Mouse (Mus musculus) embryonic facial prominence, embryonic 11.5 days (tissue): ENCODE data around the gene Dnajb13. TPM values are rescaled to one million over a fixed set of nuclear protein-coding genes. Genes with fewer than 3 reads are reported as not detected.

Source experiments
- ATAC-seq: fragments of 200-750 bp; cut with Nextera tagmentation; replicated peaks from 2 replicates; pipeline ENCODE4 v1.8.0; 2017; ENCODE audit warnings: low read depth; ENCODE audit not compliant: insufficient number of reproducible peaks, low FRiP score, low TSS enrichment
- DNase-seq: peaks from one replicate; pipeline ENCODE4 v3.0.0-alpha.2; 2015; ENCODE audit warnings: low spot score
- H3K27ac ChIP-seq: fragments of 300-500 bp; sonication (generic); replicated peaks from 2 replicates; pipeline ENCODE4 v1.5.1; 2014; ENCODE audit warnings: mild to moderate bottlenecking, low read depth, low read length, control low read depth
- H3K27me3 ChIP-seq: fragments of 300-500 bp; sonication (generic); 2 replicates; pipeline ENCODE4 v1.6.1; 2014; ENCODE audit warnings: mild to moderate bottlenecking, low read length, moderate library complexity, mixed read lengths; ENCODE audit not compliant: control insufficient read depth, insufficient read depth
- H3K36me3 ChIP-seq: fragments of 300-500 bp; sonication (generic); replicated peaks from 2 replicates; pipeline ENCODE4 v1.6.1; 2014; ENCODE audit warnings: low read depth, mild to moderate bottlenecking, low read length, moderate library complexity, mixed read lengths; ENCODE audit not compliant: control insufficient read depth, insufficient read depth
- H3K4me1 ChIP-seq: fragments of 300-500 bp; sonication (generic); 2 replicates; pipeline ENCODE4 v1.6.1; 2014; ENCODE audit warnings: low read length, mixed read lengths; ENCODE audit not compliant: control insufficient read depth, insufficient read depth
- H3K4me2 ChIP-seq: fragments of 300-500 bp; sonication (generic); 2 replicates; pipeline ENCODE4 v1.6.1; 2014; ENCODE audit warnings: low read depth, mild to moderate bottlenecking, control low read depth, low read length, moderate library complexity
- H3K4me3 ChIP-seq: fragments of 300-500 bp; sonication (generic); 2 replicates; pipeline ENCODE4 v1.5.1; 2014; ENCODE audit warnings: low read depth, low read length, control low read depth
- H3K9ac ChIP-seq: fragments of 300-500 bp; sonication (generic); replicated peaks from 2 replicates; pipeline ENCODE4 v1.6.1; 2014; ENCODE audit warnings: mild to moderate bottlenecking, control low read depth, low read length
- H3K9me3 ChIP-seq: fragments of 300-500 bp; sonication (generic); replicated peaks from 2 replicates; pipeline ENCODE4 v1.6.1; 2016; ENCODE audit warnings: mild to moderate bottlenecking, low read length, inconsistent platforms, mixed read lengths; ENCODE audit not compliant: control insufficient read depth
- WGBS: fragments of 180-500 bp; shearing (Covaris S2); extraction: QIAGEN DNeasy Blood & Tissue Kit; methylation state at CpG from one replicate; pipeline ENCODE4 v1.1.7; 2014; 5-methylcytosine and 5-hydroxymethylcytosine counted together
- polyA plus RNA-seq: library from polyadenylated mRNA; unstranded; fragments of >200 nt; fragmentation: Nextera tagmentation; extraction: Ambion mirVana; gene quantifications from 2 replicates; pipeline ENCODE4 v1.2.1, GENCODE M21; 2014

Dnajb13 gene
- polyA plus RNA-seq, 1 experiment from 2014 or later = 0.07 TPM

- H3K4me2 ChIP-seq = no peak overlapping the region
- no peak for ATAC-seq
- H3K9me3 ChIP-seq = no peaks in the 10 kb centered on the region
- no peak for DNase-seq
- no peaks in the 10 kb centered on the region for H3K27me3 ChIP-seq
- H3K4me1 ChIP-seq = no peaks in the 10 kb centered on the region
- WGBS = 88% methylated on average over 1 of the region's 1 CpGs
- no peak overlapping the region for H3K9ac ChIP-seq
- H3K4me3 ChIP-seq = no peak overlapping the region
- H3K36me3 ChIP-seq = no peaks in the 10 kb centered on the region
- H3K27ac ChIP-seq = no peak overlapping the region
Measured at GRCm38 (mm10) chr7:100469502-100469901, 45.3 kb downstream of the Dnajb13 start.

DNA sequence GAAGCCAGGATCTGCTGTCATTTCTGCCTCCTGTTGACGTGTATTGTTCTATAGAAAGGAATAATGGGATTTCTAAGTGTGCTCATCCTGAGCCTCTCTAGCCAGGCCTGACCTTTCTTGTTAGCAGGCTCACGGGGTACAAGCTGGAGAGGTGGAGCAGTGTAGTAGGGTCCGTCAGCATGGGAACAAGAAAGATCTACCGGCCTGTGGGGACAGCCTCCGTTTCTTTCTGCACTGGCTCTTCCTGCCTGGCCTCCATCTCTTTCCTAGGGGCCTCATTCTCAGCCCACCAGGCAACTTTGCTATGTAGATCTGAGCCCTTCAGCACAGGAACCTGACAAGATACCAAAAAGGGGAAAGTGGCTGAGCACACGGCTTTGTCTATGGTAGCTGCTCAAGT, 46.0 kb downstream of the Dnajb13 start:
- Histone ChIP-seq H3K4me1 (no peaks in the 10 kb centered on the region), H3K9ac (no peak overlapping the region), H3K4me2 (no peak overlapping the region), H3K27ac (no peak overlapping the region), H3K27me3 (no peaks in the 10 kb centered on the region), H3K4me3 (no peak overlapping the region), H3K9me3 (no peaks in the 10 kb centered on the region), H3K36me3 (no peaks in the 10 kb centered on the region; the same call in 1 of the 2 replicates)
- ATAC-seq (no peak), DNase-seq (no peak)
- 83% methylated on average over 6 of the region's 6 CpGs for WGBS

DNA sequence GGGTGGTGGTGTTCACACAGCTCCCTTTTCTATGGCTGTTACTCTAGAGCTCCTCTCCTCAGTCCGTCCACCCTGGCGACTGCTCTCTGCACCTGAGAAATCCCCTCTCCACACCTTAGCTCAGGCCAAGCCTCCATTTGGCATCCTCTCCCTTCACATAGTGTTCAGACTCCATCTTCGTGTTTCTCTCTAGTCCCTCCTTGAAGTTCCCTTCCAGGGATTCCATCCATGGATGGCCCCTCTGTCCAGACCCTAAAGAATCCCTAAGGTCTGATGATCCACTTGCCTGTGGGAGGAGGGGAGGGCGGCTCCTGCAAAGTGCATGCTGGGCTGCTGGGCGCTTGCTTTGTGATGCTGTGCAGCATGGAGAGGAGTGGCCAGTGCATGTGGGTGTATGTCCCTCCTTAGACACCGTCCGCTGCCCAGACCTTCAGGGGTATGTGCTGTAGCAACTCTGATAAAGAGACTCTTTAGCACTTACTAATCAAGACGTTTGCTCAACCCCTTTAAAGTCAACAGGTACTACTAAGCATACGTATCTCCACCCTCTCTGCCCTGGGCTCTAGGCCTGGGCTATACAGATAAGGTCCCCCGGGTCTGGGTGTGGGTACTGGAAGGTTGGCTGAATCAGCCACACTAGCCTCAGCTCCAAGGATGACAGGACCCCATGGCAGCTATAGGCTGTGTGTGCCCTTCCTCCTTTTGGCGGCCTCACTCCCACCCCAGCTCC, 47.8 kb downstream of the Dnajb13 start:
- H3K4me1 ChIP-seq = no peaks in the 10 kb centered on the region
- H3K4me2 ChIP-seq = no peak overlapping the region
- no peaks in the 10 kb centered on the region; the same call in 1 of the 2 replicates for H3K36me3 ChIP-seq
- DNase-seq (no peak), ATAC-seq (0 out of 2 replicates have a peak, but pooled peaks have one; percentile 50)
- 88% methylated on average over 11 of the region's 11 CpGs for WGBS
- H3K9me3 ChIP-seq = no peaks in the 10 kb centered on the region
- H3K27me3 ChIP-seq = no peaks in the 10 kb centered on the region
- H3K4me3 ChIP-seq = no peak overlapping the region
- peak overlapping the region; percentile 32; the same call in 1 of the 2 replicates for H3K27ac ChIP-seq
- H3K9ac ChIP-seq = no peak overlapping the region

DNA sequence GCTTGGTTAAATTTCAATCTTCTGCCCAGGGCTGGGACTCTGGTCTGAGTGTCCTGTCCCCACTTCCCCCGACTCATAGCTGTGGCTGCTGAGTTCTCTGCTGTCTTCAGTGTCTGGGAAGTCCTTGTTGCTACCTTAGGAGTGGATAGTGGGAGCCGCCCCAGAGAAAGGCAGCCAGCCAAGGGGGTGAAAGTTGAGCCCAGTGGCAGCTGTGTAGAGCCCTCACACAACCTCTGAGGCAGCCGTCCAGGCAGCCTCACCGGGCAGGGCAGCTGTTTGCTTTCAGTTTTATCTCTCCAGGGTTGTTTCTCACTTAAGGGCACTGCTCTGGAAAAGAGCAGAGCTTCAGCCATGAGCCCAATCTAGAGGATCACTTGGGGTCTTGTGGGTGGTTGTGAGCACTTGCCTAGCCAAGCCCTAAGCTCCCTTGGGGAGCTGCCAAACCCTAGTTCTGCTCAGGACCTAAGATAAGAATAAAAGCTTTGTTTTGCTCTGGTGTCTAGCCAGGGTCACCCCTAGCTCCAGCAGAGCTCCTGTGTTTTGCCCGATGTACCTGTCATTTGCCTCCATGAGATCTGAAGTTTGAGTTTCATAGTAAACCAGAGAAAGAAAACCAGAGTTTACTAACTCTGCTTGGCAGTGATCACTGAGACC, 49.0 kb downstream of the Dnajb13 start:
- H3K9me3 ChIP-seq = no peaks in the 10 kb centered on the region
- no peak overlapping the region for H3K4me3 ChIP-seq
- H3K9ac ChIP-seq = 0 out of 2 replicates have a peak overlapping the region, but pooled peaks have one; percentile 28
- H3K4me1 ChIP-seq = no peaks in the 10 kb centered on the region
- WGBS = 77% methylated on average over 5 of the region's 5 CpGs
- H3K36me3 ChIP-seq = no peaks in the 10 kb centered on the region; the same call in 1 of the 2 replicates
- no peak overlapping the region for H3K4me2 ChIP-seq
- DNase-seq (no peak), ATAC-seq (no peak)
- no peaks in the 10 kb centered on the region for H3K27me3 ChIP-seq
- H3K27ac ChIP-seq = peak overlapping the region; percentile 61; the same call in 1 of the 2 replicates

- Histone ChIP-seq H3K36me3 (no peaks in the 10 kb centered on the region; the same call in 1 of the 2 replicates), H3K27ac (no peak overlapping the region; the same call in 1 of the 2 replicates), H3K4me1 (no peaks in the 10 kb centered on the region), H3K9ac (0 out of 2 replicates have a peak overlapping the region, but pooled peaks have one; percentile 28), H3K27me3 (no peaks in the 10 kb centered on the region), H3K4me3 (no peak overlapping the region), H3K9me3 (no peaks in the 10 kb centered on the region), H3K4me2 (no peak overlapping the region)
- 77% methylated on average over 4 of the region's 4 CpGs for WGBS
- ATAC-seq (no peak; the same call in 1 of the 2 replicates), DNase-seq (no peak)
Measured at GRCm38 (mm10) chr7:100465248-100465647, 49.5 kb downstream of the Dnajb13 start.

GRCm38 (mm10) chr7:100464248-100464647, 50.5 kb downstream of the Dnajb13 start:
- Histone ChIP-seq H3K27me3 (no peaks in the 10 kb centered on the region), H3K4me3 (no peak overlapping the region), H3K9ac (no peak overlapping the region), H3K4me1 (no peaks in the 10 kb centered on the region), H3K27ac (no peak overlapping the region), H3K9me3 (no peaks in the 10 kb centered on the region), H3K4me2 (no peak overlapping the region), H3K36me3 (no peaks in the 10 kb centered on the region; the same call in 1 of the 2 replicates)
- WGBS = 85% methylated on average over 7 of the region's 7 CpGs
- no peak for DNase-seq
- no peak for ATAC-seq

DNA sequence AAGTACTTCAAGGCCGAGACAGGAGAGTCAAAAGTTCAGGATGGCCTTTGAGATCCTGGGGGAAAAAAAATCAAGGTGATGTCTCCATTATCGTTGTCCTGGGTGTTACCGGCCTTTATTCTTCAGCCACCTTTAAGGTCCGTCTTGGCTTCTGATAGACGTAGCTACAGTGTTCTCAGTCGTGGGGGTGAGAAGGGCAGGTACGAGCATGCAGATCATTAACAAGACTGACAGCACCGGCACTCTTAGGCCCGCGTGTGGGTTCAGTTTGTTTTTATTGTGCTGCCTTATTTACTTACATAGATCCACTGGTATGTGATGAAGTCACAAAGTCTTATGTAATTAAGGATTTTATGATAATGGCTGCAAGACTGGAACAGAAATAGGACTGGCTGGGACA, 51.0 kb downstream of the Dnajb13 start:
- Histone ChIP-seq H3K4me3 (no peak overlapping the region), H3K27me3 (no peaks in the 10 kb centered on the region), H3K4me2 (no peak overlapping the region), H3K9ac (no peak overlapping the region), H3K27ac (no peak overlapping the region), H3K36me3 (no peaks in the 10 kb centered on the region; the same call in 1 of the 2 replicates), H3K9me3 (no peaks in the 10 kb centered on the region), H3K4me1 (no peaks in the 10 kb centered on the region)
- no peak for DNase-seq
- WGBS = 82% methylated on average over 10 of the region's 10 CpGs
- no peak for ATAC-seq

DNA sequence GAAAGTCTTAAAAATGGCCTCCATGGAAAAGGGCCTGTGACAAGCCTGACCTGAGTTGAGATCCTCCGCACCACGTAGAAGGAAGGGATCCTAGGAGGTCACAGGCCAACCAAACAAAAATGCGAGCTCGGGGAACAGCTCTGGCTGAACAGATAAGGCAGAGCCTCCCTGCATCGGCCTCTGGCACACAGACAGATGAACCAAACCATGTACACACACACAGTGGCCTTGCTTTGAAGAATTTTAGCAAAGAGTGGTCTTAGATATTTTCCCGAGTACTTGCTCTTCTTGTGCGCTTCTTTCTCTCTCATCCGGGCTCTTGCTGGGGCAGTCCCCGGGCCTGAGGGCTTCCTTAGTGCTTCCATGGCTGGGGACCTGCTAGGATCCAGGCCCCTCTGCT, 51.6 kb downstream of the Dnajb13 start:
- 71% methylated on average over 9 of the region's 9 CpGs for WGBS
- no peak overlapping the region for H3K27ac ChIP-seq
- no peak overlapping the region for H3K4me3 ChIP-seq
- H3K36me3 ChIP-seq = no peaks in the 10 kb centered on the region; the same call in 1 of the 2 replicates
- no peak overlapping the region for H3K9ac ChIP-seq
- DNase-seq (no peak), ATAC-seq (no peak)
- H3K27me3 ChIP-seq = no peaks in the 10 kb centered on the region
- H3K9me3 ChIP-seq = no peaks in the 10 kb centered on the region
- no peaks in the 10 kb centered on the region for H3K4me1 ChIP-seq
- H3K4me2 ChIP-seq = no peak overlapping the region
